Mouse (Mus musculus): ENCODE measurements around the gene Senp2.
"Not testable (repeated sequence)": the region's sequence is repeated elsewhere in the genome, so short reads cannot be mapped to it uniquely, and the experiment has no call there.

The Senp2 gene

DNA sequence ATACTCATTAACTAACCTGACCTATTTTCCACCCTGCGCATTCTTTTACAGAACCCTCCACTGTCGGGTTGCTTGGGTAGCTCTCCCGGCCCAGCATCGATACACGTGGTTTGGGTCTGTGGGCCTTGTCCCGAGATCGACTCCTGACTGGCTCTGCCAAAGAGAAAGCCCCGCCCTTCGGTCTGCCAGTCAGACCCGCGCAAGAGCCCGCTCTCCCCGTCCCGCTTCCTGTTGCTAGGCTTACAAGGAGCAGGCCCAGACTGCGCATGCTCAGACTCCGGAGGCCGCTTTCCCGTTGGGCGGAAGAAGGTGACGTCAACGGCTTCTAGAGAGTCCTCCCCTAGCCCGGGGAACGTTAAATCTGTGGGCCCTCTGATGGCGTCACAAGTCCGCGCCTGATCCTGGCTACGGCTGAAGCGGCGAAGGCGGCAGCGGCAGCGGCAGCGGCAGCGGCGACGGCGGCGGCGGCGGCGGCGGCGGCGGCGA lies at the start of gene Senp2:
Gene Senp2, plus strand, starts transcription at position 386 of the 486 bp plus-strand sequence.
- peak; percentile 100 for DNase-seq

DNA sequence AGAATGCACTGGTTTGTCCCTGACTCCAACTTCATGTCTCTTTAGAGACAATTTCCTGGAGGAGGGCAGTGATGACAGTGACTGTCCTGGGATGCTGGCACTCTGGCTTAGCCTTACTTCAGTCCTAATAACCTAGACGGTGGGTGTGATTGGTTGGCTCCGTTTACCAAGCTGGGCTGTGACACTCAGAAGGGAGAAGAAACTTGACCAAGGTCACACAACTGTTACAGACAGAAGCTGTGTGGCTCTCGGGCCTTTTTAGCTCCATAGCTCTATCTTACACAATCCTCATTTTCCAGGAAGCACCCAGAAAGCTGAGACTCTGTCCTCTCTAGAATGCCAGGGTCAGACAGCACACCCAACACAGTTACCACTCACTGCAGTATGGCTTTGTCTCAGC lies 43.7 kb upstream of the Senp2 start:
- no peak for DNase-seq

DNA sequence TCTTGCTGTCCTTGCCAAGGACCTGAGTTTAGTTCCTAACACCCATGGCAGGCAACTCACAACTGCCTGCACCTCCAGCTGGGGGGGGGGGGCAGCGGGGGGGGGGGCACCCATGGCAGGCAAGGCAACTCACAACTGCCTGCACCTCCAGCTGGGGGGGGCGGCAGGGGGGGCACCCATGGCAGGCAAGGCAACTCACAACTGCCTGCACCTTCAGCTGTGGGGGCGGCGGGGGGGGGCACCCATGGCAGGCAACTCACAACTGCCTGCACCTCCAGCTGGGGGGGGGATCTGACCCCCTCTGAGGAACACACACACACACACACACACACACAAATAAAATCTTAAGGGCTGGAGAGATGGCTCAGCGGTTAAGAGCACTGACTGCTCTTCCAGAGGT lies 39.4 kb upstream of the Senp2 start:
- no peak for DNase-seq

DNA sequence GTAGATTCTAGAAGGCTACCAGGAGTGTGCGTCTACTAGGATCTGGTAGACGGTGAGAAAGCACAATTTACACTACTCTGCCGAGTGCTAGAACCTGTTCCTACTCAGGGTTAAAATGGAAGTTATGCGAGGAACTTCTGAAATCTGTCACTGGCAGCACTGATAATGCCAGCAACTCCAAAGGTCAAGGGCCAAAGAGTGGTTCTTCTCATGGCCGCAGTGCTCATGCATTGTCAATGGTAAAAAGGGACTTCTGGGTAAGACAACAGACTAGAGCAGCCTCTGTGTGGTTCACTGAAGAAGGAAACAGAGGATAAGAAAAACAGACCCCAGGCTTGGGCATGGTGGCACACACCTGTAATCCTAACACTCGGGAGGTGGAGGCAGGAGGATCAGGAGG lies 38.7 kb upstream of the Senp2 start:
- no peak for DNase-seq

DNA sequence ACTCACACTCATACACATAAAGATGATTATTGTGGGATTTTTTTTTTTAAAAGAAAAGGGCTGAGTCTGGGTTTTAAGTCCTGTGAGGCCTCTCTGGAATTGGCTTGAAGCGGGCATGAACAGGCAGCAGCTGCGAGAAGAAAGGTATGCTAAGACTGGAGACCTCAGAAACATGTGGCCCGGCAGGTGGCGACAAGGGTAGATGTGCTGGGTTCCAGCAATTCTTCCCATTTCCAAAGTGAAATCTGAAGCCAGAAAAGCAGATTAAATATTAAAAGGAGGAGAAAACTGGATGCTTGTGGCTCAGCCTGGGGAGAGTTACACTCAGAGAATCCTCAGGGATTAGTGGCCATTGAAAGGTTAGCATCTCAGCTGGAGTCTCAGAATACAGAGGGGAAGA lies 37.8 kb upstream of the Senp2 start:
- DNase-seq: no peak

DNA sequence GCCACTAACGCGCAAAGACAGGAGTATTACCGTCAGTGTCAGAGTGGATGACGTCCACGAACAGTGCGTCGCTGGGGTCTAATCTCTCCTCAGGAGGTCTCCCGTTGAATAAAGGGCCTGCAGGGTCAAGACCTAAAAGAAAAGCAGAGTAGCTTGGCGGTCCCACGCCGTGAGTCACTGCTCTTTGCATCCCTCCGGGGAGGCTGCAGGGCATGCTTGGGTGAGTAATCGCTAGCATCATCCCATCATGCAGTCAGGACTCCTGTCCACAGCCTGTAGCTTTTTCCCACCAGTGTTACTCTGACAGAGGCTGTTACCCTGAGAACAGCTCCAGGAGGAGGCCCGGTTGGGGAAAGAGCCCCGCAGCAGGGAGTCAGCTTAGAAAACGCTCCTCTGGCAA lies 33.1 kb upstream of the Senp2 start:
- no peak for DNase-seq

DNA sequence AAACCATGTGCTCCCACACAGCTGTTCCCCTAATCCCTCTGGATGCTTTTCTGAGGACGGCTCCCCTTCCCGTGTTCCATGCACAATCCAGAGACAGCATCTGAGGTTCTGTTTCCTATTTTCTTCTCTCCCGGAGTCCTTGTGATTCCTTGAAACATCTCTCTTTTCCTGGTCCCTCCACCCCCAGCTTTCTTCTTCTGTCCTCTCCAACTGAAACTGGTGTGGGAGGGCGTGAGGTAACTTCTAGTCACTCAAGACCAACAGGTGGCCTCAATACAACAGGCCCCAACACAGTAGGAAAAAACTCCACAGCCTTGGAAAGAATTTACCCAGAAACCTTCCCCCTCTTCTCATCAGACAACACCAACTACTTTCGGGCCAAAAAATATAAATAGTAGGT lies 31.9 kb upstream of the Senp2 start:
- DNase-seq: no peak

DNA sequence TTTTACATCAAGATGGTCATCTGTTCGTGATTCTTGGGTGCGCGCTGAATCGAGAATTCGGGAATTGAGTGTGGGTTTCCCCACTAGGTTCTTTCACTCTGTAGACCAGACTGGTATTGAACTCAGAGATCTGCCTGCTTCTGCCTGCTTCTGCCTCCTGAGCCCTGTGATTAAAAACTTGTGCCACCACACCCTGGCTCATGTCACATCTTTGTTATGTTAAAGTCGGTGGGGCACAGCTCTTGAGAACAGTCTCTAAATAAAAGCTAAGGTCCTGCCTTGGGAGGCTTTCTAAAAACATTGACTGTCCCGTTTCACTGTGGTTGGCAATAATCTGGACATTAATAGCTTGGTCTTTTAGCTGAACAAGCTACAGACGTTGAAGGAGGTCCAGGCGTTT lies 26.1 kb upstream of the Senp2 start:
- DNase-seq: no peak

DNA sequence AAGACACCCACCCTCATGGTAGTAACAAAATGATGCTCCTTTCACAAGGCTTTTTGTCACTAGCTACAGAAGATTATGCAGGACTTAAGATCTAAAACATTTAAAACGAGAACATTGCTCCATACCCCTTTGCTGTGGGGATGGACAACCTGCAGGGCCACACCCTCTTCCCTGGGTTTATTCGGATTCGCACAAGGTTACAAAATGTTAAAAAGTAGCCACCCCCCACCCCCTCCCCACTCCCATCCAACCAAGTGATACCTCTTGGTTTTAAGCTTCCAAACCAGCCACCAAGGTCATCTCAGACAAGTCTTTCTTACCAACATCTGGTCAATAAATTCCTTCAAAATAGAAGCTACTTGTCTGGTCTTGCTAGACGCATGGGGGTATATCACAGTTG lies 25.7 kb upstream of the Senp2 start:
- no peak for DNase-seq

DNA sequence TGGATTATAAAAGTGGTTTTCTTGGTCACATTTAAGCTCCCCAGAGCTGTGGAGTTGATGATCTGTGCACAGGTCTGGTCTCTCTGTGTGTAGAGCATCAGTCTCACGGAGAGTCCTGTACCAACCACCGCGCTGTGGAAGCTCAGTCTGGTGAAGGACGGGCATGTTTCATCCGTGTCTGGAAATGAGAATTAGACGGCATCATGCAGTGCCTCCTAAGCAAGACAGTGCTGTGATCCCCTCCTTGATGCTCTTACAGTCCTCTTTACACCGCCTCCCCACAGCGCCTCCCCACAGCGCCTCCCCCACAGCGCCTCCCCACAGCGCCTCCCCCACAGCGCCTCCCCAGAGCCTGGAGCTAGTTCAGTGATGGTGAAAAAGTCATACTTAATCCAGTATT lies 25.2 kb upstream of the Senp2 start:
- DNase-seq: no peak

DNA sequence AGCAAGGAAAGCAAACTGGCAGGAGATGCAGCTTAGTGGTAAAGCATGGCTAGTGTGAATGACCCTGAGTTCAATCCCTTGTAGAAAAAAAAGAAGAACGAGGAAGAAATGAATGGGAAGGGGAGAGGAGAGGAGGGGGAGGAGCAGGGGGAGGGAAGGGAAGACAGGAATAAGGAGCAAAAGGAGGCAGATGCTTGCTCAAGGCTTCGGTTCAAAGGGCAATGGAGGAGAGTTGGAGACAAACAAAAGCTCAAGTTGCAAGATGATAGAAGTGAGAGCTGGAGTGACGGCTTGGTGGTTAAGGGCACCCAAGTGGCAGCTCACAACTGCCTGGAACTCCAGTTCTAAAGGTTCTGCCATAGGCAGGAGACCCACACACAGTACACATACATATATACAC lies 23.1 kb upstream of the Senp2 start:
- DNase-seq: no peak

DNA sequence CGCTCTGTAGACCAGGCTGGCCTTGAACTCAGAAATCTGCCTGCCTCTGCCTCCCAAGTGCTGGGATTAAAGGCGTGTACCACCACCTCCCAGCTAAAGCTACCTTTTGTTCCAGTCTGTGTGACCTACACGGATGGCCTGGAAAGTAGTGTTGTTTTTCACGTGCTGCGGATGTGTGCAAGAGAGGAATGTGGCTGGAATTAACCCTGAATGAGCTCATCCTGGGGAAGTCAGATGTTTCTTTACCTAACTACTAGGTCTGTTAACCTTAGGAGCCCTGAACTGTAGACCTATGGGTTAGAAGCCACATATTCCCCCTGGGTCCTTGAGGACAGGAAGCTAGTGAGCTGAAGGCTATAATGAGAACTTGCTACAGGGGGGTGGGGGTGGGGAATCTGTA lies 21.3 kb upstream of the Senp2 start:
- DNase-seq: no peak

DNA sequence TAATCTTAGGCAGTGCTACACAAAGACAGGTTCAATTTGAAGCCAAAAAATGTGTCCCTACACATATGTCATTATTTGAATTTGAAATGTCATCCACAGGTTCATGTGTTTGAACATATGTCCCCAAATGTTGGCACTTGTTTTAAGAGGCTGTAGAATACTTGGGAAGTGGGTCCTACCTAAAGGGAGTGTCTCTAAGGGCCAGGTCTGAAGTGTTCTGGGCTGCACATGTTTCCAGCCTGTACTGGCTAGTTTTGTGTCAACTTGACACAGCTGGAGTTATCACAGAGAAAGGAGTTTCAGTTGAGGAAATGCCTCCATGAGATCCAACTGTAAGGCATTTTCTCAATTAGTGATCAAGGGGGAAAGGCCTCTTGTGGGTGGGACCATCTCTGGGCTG lies 18.4 kb upstream of the Senp2 start:
- DNase-seq: not testable (repeated sequence)

DNA sequence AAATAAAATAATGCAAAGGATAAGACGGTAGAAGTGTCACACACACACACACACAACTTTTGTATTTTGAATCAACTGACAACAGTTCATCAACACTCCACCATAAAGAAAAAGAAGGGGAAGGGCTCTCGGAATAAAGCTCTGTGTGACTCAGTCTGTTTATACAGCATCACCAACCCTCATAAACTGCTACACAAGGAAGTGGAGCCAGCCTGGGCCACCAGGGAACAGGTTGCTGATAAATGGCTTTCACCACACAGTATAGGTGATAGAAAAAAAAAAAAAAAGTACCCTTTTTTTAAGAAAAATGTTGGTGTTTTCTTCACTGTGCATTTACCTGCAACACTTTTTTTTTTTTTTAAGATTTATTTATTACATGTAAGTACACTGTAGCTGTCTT lies 17.5 kb upstream of the Senp2 start:
- no peak for DNase-seq

DNA sequence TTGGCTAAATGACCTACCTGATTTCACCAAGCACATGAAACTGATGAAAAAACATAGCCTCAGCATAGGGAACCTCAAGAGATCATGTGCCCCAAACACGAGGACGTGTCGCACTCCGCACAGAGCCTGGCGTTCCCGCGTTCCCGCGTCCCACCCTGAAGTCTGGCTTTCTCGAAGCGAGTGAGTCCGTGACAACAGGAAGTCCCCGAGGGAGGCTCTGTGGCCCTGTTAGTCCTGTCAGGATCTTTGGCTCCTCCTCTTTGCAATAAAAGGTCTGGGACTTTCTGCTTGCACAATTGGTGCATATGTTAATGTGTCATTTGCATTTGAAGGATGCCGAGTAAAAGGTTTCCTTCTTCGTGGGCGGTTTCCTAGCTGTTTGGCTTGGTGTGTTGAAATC lies 14.0 kb upstream of the Senp2 start, which contains the start of gene Liph:
Gene Liph, minus strand, starts transcription at position 360 of the 400 bp plus-strand sequence.
- peak; percentile 32 for DNase-seq

DNA sequence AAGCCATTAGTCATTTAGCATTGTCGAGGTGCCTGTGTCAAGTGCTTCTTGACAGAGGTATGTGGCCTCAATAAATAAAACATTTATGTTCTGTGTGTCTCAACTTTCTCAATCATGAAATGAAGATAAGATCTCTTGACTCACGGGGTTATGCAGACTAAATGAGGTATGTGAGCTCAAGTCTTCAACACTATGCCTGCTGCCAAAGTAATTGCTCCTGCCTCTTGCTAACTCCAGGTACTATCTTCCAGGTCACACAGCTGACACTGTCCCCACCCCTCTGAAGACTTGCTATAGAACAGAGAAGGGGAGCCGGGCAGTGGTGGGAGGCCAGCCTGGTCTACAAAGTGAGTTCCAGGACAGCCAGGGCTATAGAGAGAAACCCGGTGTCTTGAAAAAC lies 12.9 kb upstream of the Senp2 start:
- no peak for DNase-seq

DNA sequence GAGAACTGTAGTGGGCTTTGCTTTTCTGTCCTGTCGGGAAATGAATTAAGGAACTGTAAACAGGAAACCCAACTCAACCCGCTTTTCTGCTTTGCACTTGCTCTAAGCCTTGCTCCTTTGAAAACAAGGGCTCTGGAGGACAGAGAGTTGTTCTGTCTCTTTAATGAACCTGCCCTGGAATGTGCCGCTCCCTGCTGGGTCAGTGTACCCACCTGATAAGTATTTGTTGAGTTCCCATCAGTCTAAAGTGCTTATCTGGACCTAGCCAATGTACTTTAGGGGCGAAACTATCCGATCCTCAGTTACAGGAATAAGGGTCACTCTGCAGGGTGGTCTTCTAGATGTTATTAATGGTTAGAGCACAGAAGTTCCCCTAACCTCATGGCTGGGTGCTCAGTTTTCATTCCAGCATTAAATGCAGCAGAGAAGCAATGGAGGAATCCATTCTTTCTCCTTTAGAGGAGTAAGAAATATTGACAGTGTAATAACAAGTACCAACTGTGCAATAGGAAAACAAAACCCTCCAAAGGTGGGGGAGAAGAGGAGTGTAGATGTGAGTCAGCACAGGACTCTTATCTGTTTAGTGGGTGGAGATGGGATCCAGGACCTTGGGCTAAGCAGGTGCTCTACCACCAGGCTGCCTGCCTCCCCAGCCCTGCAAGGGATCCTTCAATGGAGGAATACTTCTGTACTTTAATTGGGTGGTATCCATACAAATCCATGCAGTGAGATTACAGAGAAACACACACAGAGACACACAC lies 12.2 kb upstream of the Senp2 start:
- DNase-seq: no peak

DNA sequence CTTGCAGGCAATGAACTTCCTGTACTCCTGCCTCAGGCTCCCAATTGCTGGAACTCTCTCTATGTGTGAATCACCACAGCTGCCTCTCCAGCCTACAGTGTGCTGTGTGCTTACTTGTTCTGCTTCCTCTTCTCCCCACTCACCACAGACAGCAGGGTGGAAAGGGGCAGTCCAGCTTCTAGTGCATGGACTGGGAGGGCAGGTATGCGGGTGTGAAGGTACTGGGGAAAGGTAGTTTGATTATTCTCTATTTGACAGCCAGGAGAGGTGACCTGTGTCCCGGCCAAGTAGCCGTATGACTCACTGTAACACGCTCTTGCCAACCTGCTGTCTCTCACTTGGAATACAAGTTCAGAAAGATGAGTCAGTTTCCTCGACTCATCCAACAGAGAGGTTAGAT lies 11.2 kb upstream of the Senp2 start:
- DNase-seq: no peak

DNA sequence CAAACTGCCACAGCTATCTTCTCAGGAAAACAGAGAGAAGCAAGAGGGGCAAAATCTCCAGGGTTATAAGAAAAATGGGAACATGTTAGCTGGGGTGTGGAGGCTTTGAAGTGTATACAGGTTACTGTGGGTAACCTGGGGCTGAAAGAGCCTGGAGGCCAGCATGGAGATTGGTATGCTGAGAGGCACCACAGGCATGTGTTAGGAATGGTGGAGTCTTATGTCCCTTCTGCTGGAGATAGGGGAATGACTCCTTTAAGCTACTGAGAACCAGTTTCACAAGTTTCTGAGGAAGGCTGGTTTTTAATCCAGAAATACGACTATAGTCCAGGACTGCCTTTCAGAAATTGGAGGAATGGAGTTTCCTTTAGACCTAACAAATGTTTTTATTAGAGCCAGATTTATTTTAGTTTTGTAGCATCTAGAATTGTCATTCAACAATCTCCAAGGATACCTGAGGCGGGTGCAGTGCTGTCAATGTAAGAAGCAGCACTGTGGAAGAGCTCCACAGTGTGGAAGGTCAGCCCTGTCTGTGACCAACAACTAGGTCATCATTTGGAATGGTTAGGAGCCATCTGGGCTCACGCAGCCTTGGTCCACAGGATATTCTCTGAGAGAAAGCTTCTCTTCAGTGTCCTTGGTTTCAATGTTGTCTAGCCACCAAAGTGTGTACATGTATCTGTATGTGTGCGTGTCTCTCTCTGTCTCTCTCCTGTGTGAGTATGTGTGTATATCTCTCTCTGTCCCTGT lies 9.2 kb upstream of the Senp2 start:
- no peak for DNase-seq

DNA sequence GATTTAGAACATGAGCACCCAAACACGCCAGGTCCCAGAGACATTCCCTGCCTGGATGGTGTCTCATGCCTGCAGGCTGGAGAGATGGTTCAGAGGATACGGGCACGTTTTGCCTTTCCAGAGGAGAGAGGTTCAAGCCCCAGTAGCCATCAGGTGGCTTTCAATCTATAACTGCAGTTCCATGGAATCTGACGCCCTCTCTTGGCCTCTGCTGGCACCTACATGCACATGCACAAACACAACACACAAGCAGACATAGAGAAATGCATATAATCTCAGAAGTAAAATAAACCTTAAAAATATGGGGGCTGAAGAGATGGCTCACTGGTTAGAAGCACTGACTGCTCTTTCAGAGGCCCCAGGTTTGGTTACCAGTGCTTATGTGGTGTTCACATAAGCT lies 8.1 kb upstream of the Senp2 start:
- DNase-seq: no peak

DNA sequence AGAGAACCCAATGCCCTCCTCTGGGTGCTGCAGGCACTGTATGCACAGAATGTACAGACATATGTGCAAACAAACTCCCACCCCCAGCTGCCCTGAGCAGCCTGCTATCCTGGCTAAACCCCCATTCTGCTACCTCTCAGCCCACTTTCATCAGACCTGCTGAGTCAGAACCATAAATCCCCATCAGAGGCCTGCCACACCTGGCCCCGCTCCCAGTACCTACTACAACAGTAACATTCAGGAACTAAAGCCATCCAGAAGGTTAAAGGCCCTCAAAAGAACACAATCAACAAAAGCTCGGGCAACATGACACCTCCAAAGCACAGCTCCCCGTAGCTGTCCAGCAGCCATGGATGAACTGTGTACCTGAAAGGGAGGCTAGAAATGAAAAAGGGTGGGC lies 7.7 kb upstream of the Senp2 start:
- no peak for DNase-seq

DNA sequence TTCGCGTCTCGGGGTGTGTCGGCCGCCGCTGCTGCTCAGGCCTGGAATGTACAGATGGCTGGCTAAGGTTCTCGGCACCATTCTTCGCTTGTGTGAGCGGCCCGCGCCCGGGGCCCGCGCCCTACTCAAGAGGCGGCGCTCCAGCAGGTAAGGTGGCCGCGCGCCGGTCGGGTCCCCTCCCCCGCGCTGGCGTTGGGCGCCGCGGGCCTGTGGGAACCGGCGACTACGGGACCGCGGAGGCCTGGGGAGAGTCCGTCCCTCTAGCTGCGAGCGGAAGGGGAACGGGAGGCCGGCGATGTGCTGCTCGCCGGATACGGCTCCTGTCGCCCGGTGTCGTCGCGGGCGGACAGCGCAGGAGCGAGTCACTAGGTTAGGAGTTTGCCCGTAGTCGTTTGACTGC lies 312 bp downstream of the Senp2 start:
- DNase-seq: no peak

DNA sequence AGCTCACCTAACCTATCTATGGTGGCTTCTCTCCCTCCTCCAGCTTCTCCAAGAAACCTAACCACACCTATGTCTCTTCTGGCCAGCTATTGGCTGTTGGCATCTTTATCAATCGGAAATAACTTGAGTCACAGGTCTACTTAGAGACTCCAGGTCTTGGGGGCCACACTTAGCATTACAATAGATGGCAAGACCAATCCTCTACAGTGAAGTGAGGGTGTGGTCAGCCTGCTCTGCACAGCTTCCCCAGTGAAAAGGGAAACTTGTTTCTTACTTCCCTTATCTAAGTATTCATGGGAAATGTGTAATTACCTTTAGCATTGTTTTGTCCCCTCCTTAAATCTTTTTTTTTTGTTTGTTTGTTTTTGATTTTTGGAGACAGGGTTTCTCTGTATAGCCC lies 6.3 kb downstream of the Senp2 start:
- DNase-seq: no peak

DNA sequence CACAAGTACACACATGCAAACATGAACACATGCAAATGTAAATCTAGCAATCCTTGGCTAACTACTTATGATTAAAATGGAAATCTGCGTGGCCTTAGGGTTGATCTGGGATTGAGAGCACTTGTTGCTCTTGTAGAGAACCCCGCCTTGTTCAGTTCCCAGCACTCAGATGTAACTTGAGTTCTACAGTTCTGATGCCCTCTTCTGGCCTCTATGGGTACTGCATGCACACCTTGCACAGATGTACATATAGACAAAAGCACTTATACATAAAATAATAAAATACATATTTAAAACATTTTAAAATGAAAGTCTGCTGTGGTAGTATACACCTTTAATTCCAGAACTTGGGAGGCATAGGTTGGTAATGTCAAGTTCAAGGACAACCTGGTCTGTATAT lies 12.8 kb downstream of the Senp2 start:
- no peak for DNase-seq

DNA sequence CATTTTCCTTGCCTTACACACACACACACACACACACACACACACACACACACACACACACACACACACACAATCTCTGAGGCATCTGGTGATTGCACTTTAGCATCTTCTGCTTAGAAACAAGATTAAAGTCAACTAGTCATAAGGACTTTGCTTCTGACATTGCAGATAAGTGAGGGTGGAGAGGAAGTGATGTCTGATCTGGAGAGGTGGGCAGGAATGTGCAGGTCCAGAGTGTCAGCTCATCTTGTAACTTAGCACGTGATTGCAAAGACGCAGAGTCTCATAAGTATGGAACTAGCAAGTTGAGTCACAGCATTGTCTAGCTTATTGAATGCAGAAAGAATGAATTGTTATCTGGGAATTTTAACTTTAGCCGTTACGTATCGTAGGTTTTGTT lies 18.2 kb downstream of the Senp2 start:
- no peak for DNase-seq

Measured in kidney, postnatal 14 days (tissue).